Mouse (Mus musculus) embryonic fibroblast, embryonic 13.5 days (primary cell): ENCODE measurements around the gene Gm14226.

ENCODE experiments used
- CTCF ChIP-seq: IDR thresholded peaks from 2 replicates; pipeline ENCODE4 v1.5.1; 2011; ENCODE audit warnings: mild to moderate bottlenecking, control low read depth, low read length, moderate library complexity, borderline replicate concordance; ENCODE audit not compliant: insufficient read depth
- POLR2A ChIP-seq: IDR thresholded peaks from 2 replicates; pipeline ENCODE4 v1.6.1; 2011; ENCODE audit warnings: low read depth, mild to moderate bottlenecking, control low read depth, low read length, moderate library complexity

DNA sequence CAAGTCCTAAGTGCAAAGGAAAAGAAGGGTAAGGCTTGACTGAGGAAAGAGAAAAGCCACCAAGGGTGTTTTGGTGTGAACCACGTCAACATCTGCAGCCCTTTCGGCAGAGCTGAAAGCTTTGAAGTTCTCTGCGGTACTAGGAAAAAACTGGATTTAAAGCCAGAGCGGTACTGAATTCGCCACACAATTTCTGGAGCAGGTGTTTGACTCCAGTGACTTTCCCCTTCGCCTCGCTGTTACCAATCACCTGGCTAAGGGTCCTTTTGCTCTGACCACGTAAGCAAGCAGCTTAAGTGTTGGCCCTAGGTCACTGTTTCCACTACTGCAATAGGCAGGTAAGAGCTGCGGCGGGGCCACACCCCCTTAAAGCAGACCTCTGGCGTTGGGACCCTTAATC, 12.6 kb upstream of the Gm14226 start:
- TF ChIP-seq CTCF (no peak), POLR2A (no peak)
